Mouse (Mus musculus) adrenal gland (tissue): Measurements from ENCODE around the gene Tnni1.

Source experiments
- intact Hi-C: fragments of 180-260 bp; cut with DNase I; formaldehyde crosslinking; loops from one replicate; pipeline ENCODE4 v1.15.1; 2025

Gene Tnni1

DNA sequence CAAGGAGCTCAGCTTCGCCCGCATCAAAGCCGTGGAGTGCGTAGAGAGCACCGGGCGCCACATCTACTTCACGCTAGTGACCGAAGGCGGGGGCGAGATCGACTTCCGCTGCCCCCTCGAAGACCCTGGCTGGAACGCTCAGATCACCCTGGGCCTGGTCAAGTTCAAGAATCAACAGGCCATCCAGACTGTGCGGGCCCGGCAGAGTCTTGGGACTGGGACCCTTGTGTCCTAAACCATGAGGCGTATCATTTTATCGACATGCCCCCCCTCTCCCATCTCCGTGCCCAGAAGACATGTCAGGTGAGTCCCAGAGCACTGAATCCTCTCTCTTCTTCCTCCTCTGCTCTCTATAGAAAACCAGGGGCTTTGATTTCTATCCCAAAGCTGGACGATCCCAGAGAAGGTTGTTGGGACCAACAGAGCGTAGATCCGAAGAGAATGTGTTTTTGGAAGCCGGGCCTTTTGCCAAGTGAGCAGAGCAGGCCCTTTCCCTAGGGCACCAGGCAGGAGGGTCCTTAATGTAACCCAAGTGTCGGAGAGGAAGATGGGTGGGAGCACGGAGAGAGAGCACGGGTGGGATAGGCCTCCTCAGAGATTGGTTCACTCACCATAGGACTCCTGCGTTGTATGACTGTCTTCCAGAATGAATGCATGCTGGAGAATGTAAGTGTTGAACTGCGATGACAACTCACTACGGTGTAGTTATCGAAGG, 12.5 kb upstream of the Tnni1 start:
- intact Hi-C loops, result no loop called here

DNA sequence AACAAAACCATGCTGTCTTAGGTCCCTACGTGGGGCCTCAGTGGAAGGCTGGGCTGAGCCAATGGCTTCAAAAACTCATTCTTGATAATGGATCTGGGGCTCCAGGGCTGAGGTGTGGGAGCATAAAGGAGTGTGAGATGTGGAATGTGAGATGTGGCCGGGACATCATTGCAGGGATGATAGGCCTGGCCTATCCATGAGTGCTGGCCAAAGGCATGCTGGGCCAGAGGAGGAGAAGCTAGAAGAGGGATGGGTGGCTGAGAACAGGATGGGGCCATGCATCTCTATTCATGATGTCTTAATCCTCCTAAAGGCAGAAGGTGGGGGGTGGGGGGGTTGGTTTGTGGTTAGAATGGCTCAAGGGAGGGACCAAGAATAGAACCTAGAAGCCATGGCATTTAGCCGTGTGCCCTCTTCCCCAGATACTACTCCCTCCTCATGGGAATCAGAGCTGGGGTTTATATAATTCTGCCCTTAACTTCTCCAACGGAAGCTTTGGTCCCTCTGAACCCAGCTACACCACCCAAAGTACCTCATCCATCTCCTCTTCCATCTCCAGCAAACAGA, 11.8 kb upstream of the Tnni1 start:
- intact Hi-C loops, result no loop called here

DNA sequence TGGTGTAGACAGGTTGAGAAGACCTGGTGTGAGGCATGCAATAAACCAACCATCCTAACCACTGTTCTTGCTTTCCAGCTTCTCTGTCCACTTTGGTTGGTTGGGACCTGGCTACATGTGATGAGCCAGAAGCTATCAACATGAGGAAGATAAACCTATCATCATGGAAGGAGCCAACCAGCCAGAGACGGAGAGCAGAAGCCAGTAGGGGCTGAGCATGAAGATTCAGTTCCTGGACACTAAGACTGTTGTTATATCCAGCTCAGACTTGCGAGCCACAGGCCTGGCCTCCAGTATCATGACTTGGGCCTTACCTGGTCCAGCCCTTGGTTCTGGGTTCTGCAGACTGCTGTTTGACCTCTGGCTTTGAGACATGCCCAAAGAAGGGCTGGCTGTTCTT, 10.8 kb upstream of the Tnni1 start:
- intact Hi-C loops, result no loop called here

DNA sequence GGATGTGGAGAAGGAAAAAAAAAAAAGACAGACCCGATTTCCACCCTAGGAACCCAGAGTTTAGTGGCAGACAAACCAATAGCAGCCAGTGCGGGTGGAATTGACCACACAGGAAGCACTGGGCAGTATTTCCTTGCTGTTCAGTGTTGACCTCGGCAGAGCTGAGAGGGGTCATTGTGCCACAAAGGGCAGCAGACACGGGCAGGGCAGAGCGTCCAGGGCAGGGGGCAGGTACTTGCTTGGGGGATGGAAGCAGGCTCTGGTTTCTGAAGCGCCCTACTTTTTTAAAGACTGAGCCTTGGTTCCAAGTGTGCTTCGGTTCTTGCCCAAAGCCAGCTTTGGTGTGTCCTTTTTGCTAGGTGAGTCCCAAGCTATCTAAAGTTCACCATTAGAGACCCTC, 9.0 kb upstream of the Tnni1 start:
- intact Hi-C loops, result no loop called here

DNA sequence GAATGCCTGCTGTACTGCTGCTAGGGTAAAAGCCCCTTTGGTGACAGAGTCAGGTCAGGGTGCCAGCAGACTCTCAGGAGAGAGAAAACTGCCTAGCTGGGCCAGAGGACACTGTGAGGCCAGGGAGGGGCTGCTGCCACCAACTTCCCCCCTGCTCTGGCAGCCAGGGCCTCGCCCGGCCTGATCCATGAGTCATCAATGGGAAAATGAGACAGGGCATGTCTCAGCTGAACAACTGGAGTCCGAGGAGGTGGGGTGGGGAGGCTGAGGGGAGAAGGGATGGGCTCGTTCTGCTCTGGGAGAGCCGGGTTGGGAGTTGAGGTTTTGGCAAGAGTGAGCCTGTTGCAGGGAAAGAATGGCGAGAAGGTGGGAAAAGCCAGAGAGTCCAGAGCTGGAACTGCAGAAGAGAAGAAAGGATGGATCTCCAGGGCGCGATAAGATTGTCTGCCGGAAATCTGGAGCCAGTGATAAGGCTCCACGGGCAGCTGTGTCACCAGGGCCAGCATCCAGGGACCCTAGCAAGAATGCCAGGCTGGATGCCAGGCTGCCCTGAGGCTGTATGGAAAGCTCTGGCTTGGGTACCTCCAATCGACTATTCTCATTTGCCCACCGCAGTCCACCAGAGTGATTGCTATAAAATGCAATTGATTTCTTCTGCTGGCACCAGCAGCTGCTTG, 8.2 kb upstream of the Tnni1 start:
- intact Hi-C loops, result no loop called here

DNA sequence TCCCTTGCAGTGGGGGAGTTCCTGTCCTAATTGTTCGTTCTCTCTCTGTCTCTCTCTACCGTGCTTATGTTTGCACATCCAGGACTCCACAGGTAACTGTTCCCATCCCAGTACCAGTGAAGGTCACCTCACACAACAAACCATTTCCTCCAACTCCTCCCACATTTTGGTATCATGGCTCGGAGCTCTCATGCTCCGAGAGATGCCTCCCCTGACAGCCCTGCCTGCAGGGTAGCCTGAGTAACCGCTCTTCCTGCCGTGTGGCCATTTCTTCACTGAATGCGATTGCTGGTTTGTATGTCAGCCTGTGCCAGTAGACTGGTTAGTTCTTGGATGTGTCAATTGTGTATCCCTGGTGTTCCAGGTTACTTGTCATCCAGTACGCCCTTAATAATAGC, 7.7 kb upstream of the Tnni1 start:
- intact Hi-C loops, result no loop called here

DNA sequence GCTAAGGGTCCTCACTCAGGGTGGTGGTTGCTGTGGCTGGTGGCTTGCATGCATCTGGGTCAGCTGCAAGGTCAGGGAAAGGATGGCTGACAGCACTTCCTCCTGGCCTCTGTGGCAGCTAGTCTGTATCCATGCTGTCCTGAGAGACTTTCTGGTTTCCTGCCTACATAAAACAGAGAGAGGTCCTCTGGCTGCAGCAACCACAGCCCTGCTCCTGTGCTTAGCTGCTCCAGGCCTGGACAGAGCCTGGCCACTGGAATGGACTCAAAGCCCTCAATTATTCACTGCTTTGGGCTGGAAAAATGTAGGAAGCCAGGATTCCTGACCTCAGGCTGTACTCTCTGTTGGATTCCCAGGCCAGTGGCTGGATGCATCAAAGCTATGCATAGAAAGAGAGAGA, 2.6 kb upstream of the Tnni1 start:
- intact Hi-C loops, result no loop called here

DNA sequence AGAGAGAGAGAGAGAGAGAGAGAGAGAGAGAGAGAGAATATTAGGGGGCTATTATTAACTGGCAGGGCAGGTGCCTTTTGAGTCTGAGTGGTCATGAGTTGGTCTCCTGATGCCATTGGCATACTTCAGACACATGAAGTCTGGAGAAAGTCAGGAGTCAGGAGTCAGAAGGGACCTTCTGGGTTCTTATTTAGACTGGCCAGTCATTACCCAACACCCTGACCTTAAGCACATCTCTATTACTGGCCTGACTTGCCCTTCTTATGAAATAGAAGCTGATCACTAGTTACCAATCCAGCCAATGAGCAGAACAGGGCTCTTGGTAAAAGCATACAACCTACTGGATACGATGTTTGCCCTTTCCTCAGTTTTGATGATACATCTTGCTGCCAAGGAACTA, 2.2 kb upstream of the Tnni1 start:
- intact Hi-C loops, result no loop called here

DNA sequence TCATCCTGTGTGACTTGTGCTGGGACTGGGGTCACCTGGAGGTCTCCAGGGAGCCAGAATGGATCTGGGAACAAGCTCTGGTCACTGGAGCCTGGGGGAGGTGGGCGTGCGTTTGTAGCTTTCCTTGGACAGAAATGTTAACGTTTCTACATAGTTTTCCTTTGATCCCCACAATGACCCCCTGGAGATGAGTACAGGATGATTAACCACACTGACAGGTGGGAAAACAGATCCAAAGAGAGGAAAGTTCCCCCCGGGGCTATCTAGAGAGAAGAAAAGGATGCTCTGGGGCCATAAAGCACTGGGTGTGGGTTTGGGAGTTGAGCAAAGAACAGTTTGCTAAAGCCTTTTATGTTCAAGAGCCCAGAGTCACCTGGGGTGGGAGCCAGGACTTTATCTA, 1.4 kb downstream of the Tnni1 start:
- intact Hi-C loops, result loop anchor here (1.0 to 2.0 kb wide), 2 partner anchors 27 to 62 kb away; no protein-coding TSS in a partner anchor

DNA sequence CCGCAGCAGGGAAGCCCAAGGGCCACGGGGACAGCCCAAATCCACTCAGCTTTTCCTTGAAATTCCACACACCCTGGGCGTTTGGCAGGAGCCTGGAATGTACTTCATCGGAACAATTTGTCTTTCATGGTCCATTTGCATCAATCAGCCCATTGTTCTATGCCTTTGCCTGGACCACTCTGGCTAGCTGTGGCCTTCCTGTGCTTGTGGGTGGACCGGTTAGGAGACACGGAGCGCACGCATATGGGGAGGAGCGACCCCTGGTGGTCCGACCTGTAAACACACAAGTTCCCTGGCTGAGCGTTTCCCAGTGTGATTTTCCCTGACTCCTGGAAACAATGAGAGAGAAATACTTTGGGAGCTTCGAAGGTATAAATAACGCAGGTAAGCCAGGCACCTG, 2.0 kb downstream of the Tnni1 start:
- intact Hi-C loops, result loop anchor here (1.0 to 2.0 kb wide), 2 partner anchors 28 to 62 kb away; no protein-coding TSS in a partner anchor

DNA sequence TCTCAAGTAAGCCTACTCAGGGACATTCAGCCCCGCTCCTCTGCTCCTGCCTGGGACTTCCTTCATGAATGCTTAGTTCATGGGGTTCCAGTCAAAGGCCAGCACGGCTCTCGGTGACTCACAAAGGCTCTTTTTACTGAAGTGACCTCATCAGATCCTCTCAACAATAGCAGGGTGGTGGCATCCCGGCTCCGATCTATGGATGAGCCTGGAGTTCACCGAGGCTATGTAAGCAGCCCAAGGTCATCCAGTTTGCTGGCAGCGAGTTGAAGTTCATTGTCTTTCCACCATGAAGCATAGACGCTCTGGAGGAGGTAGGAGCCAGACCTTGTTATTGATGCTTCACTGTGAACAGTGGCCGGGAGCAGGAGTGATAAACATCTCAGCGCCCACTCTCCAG, 3.6 kb downstream of the Tnni1 start:
- intact Hi-C loops, result no loop called here

DNA sequence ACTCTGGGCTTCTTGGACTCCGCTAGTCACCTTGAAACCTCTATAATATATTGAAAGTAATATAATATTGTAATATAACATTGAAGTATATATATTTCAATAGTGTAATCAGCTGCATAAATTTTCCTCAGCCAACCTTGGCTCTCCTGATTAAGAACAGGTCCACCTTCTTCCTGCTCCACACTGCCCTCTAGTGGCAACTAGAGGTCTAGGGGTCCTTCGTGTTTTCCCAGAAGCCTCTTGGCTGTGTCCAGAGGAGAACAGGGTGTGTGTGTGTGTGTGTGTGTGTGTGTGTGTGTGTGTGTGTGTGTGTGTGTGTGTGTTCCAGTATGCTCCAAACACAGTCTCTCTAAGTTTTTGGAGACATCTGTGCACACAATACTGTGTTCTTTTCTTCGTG, 8.6 kb downstream of the Tnni1 start:
- intact Hi-C loops, result no loop called here

DNA sequence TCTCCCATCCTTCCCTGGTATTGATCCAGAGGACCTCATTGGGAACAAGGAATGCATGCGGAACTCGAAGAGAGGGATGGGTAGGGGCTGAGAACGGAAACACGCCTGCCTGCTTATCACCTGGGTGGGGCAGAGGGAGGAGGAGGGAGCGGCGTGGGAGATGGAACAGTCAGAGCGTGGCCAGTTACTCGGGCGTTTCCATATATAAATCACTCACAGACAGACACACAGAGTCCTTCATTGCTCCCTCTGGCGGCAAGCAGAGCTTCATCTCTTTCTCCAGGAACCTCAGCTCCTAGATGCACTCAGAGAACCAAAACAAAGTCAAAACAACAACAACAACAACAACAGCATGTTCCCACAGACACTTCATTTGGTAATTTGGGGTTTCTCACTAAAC, 9.5 kb downstream of the Tnni1 start:
- intact Hi-C loops, result no loop called here

DNA sequence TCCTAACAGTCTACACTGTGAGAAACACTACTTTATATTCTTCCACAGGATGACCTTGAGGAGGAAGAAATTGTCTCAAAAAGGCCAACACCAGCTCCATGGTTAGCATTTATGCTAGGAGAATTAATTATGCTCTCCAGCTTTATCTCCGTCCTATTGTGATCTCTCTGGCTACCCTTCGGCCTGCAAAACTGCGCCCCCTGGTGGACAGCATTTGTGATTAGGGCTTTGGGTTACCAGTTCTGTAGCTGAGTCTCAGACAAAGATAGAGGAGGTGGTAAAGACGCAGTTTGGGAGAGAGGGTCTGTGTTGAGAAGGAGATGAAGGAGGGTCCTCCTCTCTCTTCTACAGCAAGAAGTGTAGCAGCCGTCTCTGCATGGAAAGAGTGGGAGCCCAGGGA, 10.6 kb downstream of the Tnni1 start:
- intact Hi-C loops, result no loop called here

DNA sequence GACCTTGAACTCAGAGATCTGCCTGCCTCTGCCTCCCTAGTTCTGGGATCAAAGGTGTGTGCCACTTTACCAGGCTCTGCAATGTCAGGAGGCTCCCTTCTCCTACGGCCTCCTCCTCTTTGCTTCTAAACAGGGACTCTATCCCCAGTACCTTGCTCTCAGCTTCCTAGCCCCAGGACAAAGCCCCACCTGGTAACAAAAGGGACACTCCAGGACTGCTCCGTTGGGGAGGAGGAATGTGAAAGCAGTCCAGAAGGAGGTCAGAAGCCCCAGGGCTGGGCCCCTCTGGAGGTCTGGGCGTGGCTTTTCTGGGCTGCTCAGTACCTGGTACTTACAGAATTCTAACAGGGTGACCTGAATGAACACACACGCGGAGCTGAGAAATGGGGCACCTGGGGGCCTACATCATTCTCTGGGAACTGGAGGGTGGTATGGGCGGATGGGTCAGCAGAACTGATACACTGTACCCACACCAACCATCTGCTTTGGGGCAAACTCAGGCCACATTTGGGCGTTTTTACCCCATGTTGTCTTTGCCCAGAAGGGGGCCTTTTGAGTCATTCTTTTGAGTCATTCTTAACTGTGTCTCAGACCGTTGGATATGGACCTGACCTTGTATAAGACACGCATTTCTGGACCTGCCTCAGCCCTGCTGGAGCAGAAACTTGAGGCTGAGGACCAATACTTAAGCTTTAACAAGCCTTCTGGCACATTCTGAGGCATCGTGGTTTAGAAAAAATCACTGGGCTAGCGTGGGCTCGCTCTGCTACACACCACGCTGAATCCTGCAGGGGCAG, 13.1 kb downstream of the Tnni1 start:
- intact Hi-C loops, result no loop called here

DNA sequence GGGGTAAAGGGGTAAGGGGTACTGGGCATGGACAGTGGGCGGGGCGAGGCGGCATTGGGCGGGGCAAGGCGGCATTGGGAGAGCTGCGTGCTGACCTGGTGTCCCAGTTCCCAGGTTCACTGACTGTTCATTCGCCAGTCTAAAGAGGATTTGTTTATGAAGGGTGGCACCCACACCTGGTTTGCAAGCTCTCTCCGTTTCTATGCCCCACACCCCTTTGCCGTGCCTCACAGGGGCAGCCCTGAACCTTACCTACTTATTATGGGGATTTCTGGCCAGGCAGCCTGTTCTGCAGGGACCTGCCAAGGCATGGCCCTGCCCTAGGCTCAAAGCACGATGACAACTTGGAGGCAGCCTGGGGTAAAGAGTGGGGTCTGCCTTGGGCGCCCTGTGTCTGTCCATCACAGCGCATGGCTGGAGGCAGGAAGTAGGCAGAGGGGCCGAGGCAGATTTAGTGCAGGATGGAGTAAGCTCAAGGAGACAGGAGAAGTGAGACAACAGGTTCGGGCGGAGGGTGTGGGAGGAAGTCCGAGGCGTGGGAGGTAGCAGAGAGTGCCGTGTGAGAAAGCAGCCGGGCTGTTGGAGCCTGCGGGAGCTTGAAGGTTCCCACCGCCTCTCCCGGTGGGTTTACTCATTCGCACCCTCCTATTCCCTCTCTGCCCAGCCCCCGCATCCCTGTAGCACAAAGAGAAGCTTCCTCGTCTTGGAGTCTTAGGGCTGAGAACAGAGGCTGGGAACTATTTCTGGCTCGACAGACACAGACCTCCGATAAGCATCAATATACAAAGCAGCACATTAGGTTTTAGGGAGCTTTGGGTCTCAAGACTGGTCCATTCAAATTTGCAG, 14.4 kb downstream of the Tnni1 start:
- intact Hi-C loops, result no loop called here

DNA sequence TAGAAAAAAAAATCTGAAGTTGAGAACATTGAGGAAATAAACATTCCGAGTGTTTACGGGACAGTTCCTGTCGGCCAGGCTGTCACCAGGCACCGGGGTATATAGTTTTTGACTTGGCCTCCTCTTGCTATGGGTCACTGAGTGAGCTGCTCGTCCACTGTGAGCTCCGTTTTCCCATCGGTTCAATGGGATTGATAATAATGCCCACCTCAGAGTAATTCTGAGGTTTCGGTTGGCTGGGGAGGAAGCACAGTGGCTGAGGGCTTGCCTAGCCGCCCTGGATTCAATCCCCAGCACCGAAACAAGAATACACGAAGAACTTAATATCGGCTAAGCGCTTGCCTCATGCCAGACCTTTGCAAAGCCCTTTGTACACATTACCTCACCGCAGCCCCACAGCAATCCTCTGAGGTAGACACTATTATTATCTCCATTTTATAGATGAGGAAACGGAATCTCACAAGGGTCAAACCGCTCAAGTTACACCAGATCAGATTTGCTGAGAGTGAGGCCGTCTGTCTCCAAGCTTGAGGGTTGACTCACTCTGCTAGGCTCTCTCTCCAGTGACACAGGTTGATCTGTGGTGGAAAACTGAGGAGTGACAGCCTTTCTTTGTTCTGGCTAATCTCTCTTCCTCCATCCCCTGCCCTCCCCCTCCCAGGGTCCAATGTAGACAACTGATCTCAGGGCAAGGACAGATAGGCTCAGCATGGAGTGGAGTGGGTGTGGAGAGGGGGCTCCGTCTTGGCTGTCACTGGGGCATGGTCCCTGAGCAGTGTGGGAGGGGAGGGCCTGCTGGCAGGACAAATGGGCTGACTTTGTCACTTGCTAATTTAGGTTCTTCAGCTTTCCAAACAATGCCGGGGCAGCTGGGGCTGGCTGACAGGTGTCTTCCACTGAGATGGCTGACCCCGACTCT, 15.2 kb downstream of the Tnni1 start:
- intact Hi-C loops, result no loop called here

DNA sequence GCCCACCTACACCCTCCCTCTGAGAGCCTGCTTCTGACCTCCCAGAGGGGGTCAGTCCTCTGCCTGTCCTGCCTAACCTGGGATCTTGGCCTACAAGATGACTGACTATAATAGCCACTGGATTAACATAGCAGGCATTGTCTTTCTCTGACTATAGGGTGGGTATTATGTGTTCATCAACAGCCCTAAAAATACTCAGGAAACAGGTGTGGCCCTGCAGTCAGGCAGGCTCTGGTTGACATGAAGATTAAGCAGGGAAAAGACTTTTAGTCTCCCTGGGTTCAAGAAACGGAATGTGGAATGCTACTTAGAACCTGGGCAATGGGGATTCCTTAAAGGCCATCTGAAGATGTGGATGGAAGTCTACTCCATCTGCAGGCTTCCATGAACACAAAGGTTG, 19.3 kb downstream of the Tnni1 start:
- intact Hi-C loops, result no loop called here

DNA sequence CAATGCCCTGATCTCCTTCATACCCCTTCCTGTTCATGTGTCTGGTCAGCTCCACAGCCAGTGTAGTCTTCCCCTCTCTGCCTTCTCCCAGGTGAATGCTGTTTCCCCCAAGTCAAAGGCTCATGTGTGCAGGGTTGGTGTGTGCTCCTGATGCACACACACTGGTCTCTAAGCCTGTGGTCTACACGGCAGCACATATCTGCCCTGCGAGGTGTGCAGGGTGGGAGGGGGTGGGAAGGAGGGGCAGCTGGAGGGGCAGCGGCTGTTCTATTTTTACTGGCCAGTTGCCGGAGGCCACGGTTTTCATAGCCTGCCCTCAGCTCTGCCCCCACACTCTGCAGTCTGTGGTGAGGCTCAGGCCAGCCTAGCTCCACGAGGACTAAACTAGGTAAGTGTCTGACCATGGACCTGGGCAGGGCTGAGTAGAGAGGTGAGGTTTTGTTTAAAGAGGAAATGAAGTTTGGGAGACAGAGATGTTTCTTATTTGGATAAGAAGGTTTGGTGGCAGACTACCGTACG, 19.9 kb downstream of the Tnni1 start:
- intact Hi-C loops, result no loop called here
